Mouse (Mus musculus) megakaryocyte, embryonic 14.5 days (primary cell): ENCODE results near the gene Galnt6.

ENCODE experiments used
- FLI1 ChIP-seq: IDR thresholded peaks from 2 replicates; pipeline ENCODE4 v1.6.1; 2012; ENCODE audit warnings: low read length, inconsistent platforms, mixed read lengths
- GATA1 ChIP-seq: IDR thresholded peaks from 3 replicates; pipeline ENCODE4 v1.6.1; 2012; ENCODE audit warnings: mixed read lengths, low read length, inconsistent platforms, borderline replicate concordance

GRCm38 (mm10) chr15:100719217-100719616, 10.0 kb downstream of the Galnt6 start:
- TF ChIP-seq GATA1 (no peak), FLI1 (no peak)
